Mouse (Mus musculus) ES-E14 (cell line): ENCODE results near the gene B4galt2. TPM values are rescaled to one million over a fixed set of nuclear protein-coding genes. Genes with fewer than 3 reads are reported as not detected.

ENCODE experiments used
- DNase-seq: peaks from one replicate; pipeline ENCODE4 v3.0.0-alpha.2; 2013; ENCODE audit warnings: low read depth, low spot score
- H3K27ac ChIP-seq: 2 replicates; pipeline ENCODE4 v1.5.1; 2012; ENCODE audit warnings: low read depth, mild to moderate bottlenecking, low read length, moderate library complexity, mixed read lengths; ENCODE audit not compliant: poor library complexity, insufficient read depth, severe bottlenecking
- H3K36me3 ChIP-seq: 2 replicates; pipeline ENCODE4 v1.6.1; 2012; ENCODE audit warnings: mild to moderate bottlenecking, low read length, moderate library complexity, mixed read lengths; ENCODE audit not compliant: control insufficient read depth, poor library complexity, insufficient read depth, severe bottlenecking
- H3K4me1 ChIP-seq, 2 experiments: fragments of 150-350 bp in 1 of 2; sonication (generic) in 1 of 2; 2 replicates each; pipeline ENCODE4 v1.6.1; 2012; ENCODE audit warnings: low read length in 2 of 2, mild to moderate bottlenecking in 1 of 2, mixed read lengths in 1 of 2; ENCODE audit not compliant: control insufficient read depth in 2 of 2, insufficient read depth in 2 of 2, poor library complexity in 1 of 2
- H3K4me3 ChIP-seq, 2 experiments: fragments of 150-350 bp in 1 of 2; sonication (generic) in 1 of 2; 2 replicates each; pipeline ENCODE4 v1.5.1; 2012; ENCODE audit warnings: low read length in 2 of 2, low read depth in 1 of 2, mild to moderate bottlenecking in 1 of 2, mixed read lengths in 1 of 2; ENCODE audit not compliant: insufficient read depth in 1 of 2, poor library complexity in 1 of 2, severe bottlenecking in 1 of 2
- H3K9ac ChIP-seq: 2 replicates; pipeline ENCODE4 v1.6.1; 2012; ENCODE audit warnings: low read depth, mild to moderate bottlenecking, low read length, mixed read lengths; ENCODE audit not compliant: poor library complexity, insufficient read depth, severe bottlenecking
- H3K9me3 ChIP-seq: fragments of 150-350 bp; sonication (generic); 2 replicates; pipeline ENCODE4 v1.6.1; 2012; ENCODE audit warnings: low read depth, mild to moderate bottlenecking, low read length; ENCODE audit not compliant: control insufficient read depth, insufficient read depth
- CHD2 ChIP-seq: IDR thresholded peaks from 2 replicates; pipeline ENCODE4 v1.6.1; 2014; ENCODE audit warnings: mild to moderate bottlenecking, low read depth, low read length, inconsistent platforms
- HCFC1 ChIP-seq: IDR thresholded peaks from 2 replicates; pipeline ENCODE4 v1.6.1; 2012; ENCODE audit warnings: low read length, inconsistent platforms, borderline replicate concordance; ENCODE audit not compliant: insufficient read depth
- MAFK ChIP-seq: IDR thresholded peaks from 2 replicates; pipeline ENCODE4 v1.6.1; 2014; ENCODE audit warnings: mild to moderate bottlenecking, low read depth, low read length, inconsistent platforms; ENCODE audit not compliant: insufficient read depth
- ZC3H11A ChIP-seq: IDR thresholded peaks from 2 replicates; pipeline ENCODE4 v1.6.1; 2012; ENCODE audit warnings: low read depth, mild to moderate bottlenecking, inconsistent platforms, low read length, borderline replicate concordance
- ZNF384 ChIP-seq: IDR thresholded peaks from 2 replicates; pipeline ENCODE4 v1.6.1; 2012; ENCODE audit warnings: low read depth, low read length, inconsistent platforms
- in situ Hi-C, 2 experiments: fragments of 600-800 bp; cut with MboI; formaldehyde crosslinking; loops; one replicate each; pipeline ENCODE4 v1.15.1; 2025; ENCODE audit warnings: low sequenced_read_pairs in 2 of 2, inconsistent platforms in 1 of 2; ENCODE audit not compliant: unreplicated experiment in 2 of 2
- total RNA-seq: library from RNA; depleted of rRNA; stranded (reverse); fragments of 300-350 nt; gene quantifications from 2 replicates; pipeline ENCODE4 v1.2.3, GENCODE M21; 2012

B4galt2 gene
- total RNA-seq, 1 experiment, result 11.2 TPM

- Histone ChIP-seq H3K4me3 (peak overlapping the region; percentile 69 to 91), H3K9me3 (no peaks in the 10 kb centered on the region), H3K27ac (peak overlapping the region; percentile 41; the same call in 1 of the 2 replicates), H3K9ac (peak overlapping the region; percentile 86), H3K4me1 (peaks cover 0 to 10% of the 10 kb centered on the region in 2 experiments; a peak in 2 of 4 replicates), H3K36me3 (peaks cover 12% of the 10 kb centered on the region)
- TF ChIP-seq ZC3H11A (no peak), MAFK (no peak)
- in situ Hi-C loops, result no loop called here
- DNase-seq, result no peak
Observed at GRCm38 (mm10) chr4:117915489-117916105, 32.3 kb upstream of the B4galt2 start.

DNA sequence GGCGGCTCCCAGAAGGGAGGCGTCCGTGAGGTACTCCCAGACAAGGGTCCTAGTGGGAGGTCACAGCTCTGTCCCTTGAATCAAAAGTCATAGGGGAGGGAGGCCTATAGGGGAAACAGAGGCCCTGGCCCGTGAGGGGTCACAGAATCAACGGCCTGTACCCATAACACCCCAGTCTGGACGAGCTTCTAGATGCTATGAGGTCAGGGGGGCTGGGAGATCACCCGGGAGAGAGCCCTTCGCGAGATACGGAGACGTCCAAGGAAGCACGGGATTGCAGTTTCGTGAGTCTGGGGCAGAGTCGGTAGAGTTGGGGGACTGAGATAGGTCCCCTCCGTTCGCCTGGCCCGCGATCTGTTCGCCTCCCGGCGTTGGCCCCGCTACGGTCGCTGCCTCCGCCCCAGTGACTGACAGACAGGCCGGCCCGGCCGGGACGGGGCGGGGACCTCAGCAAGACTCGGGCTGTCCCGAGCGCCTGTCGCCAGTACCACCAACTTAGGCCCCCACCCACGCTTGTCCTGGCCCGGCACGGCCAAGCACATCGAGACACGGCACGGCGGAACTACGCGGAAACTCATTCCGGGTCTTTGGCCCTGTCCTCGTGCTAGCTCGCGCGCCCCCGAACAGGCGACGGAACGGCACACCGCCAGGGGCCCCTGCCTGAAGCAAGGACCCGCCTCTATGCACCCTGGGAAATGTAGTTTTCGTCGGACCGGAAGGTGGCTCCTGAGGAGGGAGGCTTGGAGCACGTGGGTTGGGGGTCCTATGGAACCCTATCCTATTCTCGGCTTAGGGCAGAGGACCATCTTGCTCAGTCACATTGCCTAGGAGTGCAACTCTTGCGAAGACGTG lies 31.5 kb upstream of the B4galt2 start, which contains the start of gene Ipo13:
TSS of gene Ipo13 (minus strand) at position 409 of the 852 bp plus-strand sequence.
- Histone ChIP-seq H3K27ac (peak within 1 kb of the TSS; percentile 89), H3K4me1 (peaks cover 0 to 10% of the 10 kb centered on the region in 2 experiments; a peak in 2 of 4 replicates), H3K9me3 (no peaks in the 10 kb centered on the region), H3K4me3 (peak within 1 kb of the TSS; percentile 69 to 91), H3K9ac (peak within 1 kb of the TSS; percentile 95), H3K36me3 (peaks cover 12% of the 10 kb centered on the region)
- TF ChIP-seq HCFC1, result peak; percentile 97
- no peak for TF ChIP-seq MAFK
- TF ChIP-seq ZC3H11A, result no peak
- TF ChIP-seq ZNF384, result no peak
- TF ChIP-seq CHD2, result no peak
- peak; percentile 90 for DNase-seq
- in situ Hi-C loops, result no loop called here

GRCm38 (mm10) chr4:117914031-117914430 lies 30.7 kb upstream of the B4galt2 start:
- Histone ChIP-seq H3K9ac (peak overlapping the region; percentile 95), H3K36me3 (peaks cover 12% of the 10 kb centered on the region), H3K27ac (no peak overlapping the region; the same call in 1 of the 2 replicates), H3K4me1 (peaks cover 0 to 10% of the 10 kb centered on the region in 2 experiments; a peak in 2 of 4 replicates), H3K9me3 (no peaks in the 10 kb centered on the region), H3K4me3 (peak overlapping the region; percentile 69 to 91)
- no peak for DNase-seq
- in situ Hi-C loops, result no loop called here
- TF ChIP-seq ZNF384, result no peak
- no peak for TF ChIP-seq CHD2
- no peak for TF ChIP-seq HCFC1
- TF ChIP-seq MAFK, result no peak
- no peak for TF ChIP-seq ZC3H11A

DNA sequence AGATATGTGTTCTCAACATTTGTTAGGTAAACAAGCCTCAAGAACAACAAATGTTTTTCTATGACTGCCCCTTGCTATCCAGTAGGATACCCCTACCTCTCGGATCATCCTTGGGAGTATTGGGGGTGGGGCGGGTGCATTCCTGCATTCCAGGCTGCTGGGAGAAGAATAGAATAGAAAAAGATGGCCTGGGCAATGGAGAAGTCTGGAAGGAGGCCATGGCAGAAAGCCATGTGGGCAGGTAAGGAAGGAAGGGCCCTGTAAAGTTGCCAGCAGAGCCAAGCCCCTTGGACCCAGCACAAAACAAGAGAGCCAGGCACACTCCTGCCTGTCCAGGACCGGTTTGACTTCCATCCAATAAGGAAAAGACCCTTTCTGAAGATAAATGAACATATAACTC lies 30.1 kb upstream of the B4galt2 start:
- H3K4me3 ChIP-seq, result peak overlapping the region in 1 of 2 experiments; percentile 91; a peak in 1 of 4 replicates
- H3K9ac ChIP-seq, result peak overlapping the region; percentile 95; the same call in 1 of the 2 replicates
- no peak overlapping the region for H3K27ac ChIP-seq
- H3K9me3 ChIP-seq, result no peaks in the 10 kb centered on the region
- DNase-seq, result no peak
- TF ChIP-seq CHD2, result no peak
- TF ChIP-seq ZC3H11A, result no peak
- TF ChIP-seq ZNF384, result no peak
- TF ChIP-seq MAFK, result no peak
- no peak for TF ChIP-seq HCFC1
- in situ Hi-C loops, result no loop called here
- peaks cover 0 to 10% of the 10 kb centered on the region in 2 experiments; a peak in 2 of 4 replicates for H3K4me1 ChIP-seq
- peaks cover 12% of the 10 kb centered on the region for H3K36me3 ChIP-seq
